Mouse (Mus musculus) right cerebral cortex, adult 2 months (tissue): ENCODE measurements around the gene Rps6kc1.

Source experiments
- DNase-seq, 2 experiments: peaks; one replicate each; pipeline ENCODE4 v3.0.0; 2021 to 2022; ENCODE audit warnings: low spot score in 2 of 2

Rps6kc1 gene

DNA sequence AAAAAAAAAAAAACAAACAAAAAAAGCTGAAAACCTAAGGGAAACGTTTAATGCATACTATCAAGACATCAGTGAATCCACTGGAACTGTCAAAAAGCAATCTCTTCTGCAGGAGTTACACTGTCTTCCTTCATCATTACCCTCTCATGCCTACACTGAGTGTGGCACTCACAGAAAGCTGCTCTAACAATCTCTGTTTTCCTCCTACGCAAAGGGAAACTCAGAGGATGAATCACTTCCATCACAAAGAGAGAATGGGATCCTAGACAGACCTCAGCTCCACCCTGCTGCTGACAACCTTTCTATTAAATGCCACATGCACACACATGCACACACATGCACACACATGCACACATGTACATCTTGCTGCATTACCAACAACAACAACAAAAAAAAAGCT is 75.5 kb downstream of the Rps6kc1 start:
- no peak for DNase-seq

DNA sequence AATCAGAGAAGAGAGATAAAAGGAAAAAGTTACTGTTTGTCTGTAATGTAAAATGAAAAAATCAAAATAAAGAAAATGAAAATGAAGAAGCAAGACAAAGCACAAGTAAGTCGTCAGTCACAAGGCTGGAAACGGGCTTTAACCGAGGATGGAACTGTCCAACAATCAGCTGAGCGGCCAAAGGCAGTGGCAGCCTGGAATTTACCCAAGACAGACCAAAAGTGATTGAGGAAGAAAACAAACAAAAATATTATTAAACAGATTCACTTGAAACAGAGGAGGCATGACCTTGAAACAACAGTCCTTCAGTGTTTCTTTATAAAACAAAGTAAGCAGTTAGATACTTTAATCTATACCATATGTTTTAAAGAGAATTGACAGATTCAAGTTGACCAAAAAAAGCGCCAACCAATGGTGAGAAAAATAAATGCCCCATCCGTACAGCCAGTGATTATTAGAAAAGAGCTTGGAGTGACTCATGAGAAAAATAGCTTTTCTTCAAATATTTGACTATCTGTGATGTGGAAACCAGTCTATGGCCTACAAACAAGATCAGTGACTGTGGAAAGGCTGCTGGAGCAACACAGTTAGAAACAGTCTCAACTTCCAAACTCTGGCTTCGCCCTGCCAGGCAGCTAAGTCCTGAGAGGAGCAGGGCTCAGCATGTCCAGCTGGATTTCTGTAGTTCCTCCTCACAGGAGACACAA is 77.2 kb downstream of the Rps6kc1 start:
- no peak for DNase-seq

DNA sequence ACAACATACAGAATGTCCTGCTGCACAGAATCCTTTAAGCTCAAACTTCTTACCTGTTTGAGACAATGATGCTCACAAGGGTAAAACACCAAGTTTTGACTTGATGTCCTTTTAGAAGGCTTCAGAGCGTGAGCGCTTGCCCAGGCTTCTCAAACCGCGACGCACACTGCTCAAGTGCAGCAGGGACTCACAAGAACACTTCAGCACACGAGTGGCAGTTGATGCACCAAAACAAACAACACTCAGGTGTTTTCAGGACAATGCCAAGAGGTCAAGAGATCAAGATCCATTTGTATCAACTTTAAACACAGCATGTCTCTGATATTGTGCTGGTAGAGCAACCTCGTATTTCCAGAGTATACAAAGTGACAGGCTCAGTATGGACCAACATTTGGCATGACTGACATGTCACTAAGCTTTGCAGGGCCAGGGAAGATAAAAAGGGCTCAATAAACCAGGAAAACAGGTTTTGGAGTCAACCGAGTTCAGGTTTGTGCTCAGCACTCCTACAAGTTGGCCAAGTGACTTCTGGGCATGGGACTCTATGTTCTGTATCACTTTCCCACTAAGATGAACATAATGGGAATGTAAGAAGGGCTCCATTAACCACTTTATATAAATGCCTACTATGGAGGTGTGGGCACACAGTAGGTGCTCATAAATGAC is 78.5 kb downstream of the Rps6kc1 start:
- DNase-seq = no peak

DNA sequence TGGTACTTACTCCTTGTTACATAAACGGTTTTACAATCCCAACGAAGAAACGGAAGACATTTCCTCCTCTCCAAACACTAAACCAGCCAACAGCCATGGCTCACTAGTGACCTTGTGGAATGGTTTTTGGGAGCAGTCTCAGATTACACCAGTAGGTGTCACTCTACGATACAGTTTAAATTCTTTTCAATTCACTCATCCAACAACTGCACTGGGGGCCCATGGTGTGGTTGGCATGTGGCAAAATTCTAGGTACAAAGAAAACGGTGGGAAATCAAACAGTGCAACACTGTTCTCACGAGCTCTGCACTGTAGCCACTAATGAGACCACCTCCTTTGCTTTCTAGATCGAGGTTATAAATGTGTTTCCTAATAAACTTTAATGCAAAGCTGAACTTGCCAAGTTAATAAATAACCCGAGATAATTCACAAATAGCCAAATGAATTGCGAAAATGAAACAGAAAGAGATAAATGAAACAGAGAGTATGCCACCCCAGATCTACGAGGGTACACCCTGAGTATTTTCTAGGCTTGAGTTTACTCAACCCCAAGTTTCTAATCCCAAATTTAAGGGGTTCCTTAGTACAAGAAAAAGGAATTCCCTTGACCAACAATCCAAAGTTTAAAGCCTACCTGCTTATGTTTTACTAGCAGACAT is 79.6 kb downstream of the Rps6kc1 start:
- DNase-seq = peak; percentile 66 to 76

DNA sequence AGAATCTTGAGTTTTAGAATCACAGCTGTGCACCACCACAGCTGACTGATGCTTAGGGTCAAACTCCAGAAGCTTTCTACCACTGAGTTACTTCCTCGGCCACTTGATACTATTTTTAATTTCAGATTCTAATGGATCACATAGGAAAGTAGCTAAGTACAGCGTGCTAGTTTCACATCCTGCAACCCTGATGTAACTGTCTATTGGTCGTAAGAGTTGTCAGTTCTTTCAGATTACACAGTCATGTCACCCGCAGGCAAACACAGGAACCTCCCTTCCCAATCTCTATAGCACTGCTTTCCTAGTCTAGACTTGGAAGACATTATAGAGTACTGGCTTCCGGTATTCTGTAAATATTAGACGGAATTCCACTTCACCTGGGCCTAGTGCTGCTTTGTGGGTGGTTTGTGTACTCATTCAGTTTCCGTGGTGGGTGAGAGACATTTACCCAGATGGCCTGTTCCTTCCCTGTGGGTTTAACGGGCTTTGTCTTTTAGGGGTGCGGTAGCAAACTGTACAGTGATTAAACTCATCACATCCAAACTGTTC is 85.0 kb downstream of the Rps6kc1 start:
- no peak for DNase-seq

DNA sequence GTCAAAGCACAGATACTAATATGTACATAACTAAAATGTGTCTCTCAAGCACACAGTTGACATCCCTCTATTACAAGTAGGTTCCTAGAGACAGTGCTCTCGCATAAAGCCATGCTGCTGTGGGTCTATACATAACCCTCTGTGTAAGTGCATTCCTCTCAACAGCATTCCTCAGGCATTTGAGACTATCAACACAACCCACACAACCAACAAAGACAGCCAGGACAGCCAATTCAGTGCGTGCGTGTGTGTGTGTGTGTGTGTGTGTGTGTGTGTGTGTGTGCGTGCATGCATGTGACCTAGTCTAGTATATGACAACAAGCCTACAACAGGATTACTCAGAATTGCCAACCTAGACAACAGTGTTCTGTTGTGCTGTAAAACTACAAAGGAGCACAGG is 87.8 kb downstream of the Rps6kc1 start:
- no peak for DNase-seq

DNA sequence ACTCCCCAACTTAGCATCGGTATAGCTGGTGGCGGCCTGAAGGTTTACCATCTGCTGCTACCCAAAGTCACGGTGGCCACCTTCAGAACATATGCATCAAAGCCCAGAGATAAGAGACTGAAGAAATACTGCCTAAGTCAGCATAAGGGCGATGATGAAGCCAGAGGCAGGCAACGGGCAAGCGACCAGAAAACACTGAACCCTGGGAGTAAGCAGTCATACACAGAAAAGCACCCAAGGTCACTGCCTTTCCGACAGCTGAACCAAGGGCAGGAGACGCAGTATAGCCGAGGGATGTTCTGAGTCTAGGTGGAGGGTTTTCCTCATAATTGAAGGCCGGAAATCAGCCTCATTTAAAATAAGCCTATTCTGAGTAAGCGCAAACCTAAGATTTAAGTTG is 95.4 kb downstream of the Rps6kc1 start:
- no peak for DNase-seq

DNA sequence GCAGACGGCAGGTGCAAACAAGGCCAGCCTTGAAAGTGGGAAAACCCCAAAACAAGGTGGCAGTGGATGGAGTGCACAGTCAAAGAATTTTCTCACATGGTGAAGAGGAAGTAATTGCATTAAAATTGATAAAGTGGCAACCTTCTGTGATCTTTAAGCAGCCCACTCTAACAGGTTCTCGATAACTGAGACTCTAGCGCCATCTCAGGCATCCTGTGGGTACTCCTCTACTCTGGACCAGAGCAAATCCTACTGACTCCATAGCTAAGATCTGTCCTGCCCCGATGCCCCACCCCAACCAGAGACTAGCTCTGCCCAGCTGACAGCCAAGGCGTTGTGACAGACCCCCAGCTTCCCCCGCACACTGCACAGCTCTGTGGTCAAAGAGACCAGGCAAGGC is 101.2 kb downstream of the Rps6kc1 start:
- DNase-seq = no peak

DNA sequence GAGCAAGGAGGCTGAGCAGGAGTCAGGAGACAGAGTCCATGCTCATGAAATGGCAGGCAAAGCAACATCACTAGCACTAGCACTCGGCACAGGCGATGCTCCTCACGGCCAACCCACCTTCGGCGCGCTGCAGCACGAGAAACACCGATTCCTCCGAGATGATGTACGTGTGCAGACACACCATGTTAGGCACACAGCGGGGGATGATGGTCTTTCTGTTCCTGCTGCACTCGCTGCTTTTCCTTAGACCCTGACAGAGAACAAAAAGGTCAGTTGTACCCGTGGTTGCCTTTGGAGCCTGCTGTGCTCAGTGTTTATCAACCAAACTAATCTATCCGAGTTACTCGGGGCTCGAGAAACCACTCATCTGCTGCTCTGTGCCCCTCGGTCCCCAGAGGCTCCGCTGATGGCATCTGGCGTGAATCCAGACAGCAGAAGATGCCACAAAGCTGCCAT is 102.8 kb downstream of the Rps6kc1 start:
- peak; percentile 44 to 45 for DNase-seq

DNA sequence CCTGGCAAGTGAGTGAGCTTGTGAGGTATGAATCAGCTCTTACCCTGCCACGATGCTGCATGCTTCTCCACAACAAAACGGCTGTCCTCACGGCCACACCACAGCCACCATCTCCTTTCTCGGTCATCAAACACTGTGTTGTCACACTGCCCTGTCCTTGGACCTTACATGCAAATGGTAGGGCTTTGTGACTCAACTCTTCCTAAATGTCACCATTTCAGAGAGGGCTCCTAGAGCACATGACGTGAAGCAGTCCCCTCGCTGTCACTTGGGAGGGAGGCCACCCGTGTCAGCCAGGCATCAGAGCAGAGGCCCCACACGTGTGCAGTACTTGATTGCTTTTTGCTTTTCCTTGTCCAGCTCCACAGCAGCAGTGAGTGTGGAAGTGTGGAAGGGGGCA is 104.8 kb downstream of the Rps6kc1 start:
- no peak for DNase-seq

DNA sequence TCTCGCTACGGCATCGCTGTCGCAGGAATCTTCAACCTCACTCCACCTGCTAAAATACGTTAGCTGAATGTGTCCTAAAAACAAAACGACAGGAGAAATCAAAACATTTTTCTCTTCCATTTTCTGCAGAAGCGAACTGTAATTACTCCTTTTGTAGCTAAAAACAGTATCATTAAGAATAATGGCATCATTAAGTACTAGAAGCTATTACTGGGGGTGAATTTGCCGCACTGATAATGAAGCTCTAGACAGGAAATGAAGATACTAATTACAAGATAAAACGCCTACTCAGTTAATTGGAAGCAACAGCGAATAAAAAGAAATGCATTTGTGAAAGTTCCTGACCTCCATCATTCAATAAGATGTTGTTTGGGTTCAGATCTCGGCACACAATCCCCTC is 112.9 kb downstream of the Rps6kc1 start:
- no peak for DNase-seq

DNA sequence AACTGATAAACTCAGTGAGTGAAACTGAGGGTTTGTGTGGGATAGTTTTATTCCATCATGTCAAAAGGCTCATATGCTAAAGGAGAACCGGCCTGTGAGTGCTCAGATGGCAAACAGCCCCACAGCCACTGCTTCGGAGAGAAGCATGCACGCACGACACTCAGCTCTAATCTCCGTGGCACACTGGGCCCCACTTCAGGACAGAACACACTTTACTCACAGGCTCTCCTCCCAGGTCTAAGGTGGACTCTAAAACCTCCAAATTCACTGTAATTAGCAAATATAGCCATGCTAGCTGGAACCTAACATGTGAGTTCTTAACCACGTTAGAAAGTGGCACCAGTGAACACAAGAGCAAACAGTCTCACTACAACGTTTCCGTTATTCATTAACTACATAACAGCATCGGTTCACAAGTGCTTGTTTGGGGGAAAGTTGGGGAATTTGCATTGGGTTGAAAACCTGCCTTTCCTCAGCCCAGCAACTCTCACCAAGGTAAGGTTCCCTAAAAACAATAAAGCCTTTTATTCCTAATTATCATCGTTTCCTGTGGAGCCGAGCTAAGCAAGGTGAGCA is 114.0 kb downstream of the Rps6kc1 start:
- no peak for DNase-seq

DNA sequence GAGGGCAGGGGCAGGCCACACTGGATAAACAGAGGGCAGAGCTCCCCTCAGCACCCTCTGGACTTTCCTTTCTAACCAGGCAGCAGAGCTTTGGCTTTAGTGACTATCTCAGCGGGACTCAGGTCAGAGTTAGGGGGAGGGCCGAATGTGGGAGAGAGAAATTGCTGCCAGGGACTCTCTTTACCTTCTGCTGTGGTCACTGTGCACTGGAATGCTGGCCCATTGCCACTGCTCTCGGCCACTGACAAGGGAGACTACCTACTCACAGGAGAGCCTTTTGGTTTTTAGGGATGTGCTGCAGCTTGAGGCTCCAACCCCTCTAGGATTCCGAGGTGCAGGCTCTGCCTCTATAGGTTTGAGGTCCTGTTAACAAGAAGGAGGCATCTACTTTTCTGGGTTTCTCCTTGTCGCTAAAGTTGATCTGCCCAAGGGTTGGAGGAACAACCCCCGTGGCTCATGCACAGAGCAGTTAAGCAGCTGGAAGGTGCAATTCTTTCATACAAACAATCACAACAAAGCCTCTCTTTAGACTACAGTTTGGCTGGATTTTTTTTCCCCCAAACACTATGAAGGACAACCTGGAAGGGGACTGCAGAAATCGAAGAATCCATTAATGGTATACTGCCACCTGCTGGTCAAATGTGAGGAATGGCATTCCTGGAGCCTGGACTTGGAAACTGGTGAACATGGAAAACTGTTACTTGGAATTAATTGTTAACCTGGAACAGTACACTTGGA is 114.7 kb downstream of the Rps6kc1 start:
- DNase-seq = peak; percentile 59 to 62

DNA sequence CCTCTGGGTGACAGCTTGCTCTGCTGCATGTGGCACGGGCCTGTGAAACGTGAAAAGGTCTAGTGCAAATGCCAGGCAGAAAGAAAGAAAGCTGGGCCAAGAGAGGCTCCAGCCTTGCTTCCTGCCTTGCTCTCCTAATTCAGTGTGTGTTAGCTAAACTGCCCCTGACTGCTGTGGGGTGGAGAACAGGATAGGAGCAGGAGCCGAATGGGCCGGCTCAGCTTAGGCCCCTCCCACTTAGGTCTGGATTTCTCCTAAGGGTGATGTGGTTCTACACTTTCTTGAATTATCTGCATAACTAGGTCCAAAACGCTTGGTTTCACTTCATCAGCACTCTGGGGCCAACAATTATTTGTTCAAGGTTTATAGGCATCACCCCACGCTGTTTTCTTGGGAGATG is 119.9 kb downstream of the Rps6kc1 start:
- no peak for DNase-seq

DNA sequence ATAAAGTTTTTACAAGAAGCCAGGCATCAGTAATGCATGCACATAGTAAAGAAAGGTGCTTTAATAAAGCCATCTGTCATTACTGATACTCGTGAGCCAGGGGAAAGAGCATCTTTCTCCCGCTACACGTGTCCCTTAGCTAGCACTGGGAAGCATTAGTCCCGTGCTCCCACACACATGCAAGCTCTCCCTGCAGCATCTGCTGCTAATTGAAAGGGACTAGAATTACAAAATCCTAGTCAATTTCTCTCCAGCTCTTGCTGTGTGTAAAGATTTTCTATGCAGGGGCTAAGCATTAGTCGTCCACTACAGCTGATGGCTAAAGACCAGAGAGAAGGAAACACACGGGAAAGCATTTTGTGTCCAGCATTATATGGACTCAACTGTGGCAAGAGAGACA is 120.8 kb downstream of the Rps6kc1 start:
- no peak for DNase-seq

DNA sequence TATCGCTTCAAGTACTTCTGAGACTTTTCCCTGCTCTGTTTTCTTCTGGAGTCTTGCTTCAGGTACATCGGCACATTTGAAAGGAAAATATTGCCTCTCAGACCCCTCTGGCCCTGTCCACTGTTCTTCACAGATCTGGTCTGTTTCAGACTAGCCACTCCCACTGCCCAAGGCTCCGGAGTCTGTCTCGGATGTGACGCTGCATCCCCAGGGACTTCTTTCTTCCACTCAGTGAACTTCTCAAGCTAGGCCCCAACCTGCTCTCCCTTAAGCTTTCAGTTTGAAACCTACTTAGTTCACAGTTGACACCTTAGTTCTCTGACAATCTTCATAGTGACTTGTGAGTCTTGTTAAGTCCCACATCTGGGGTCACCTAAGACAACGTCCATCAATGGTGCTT is 133.9 kb downstream of the Rps6kc1 start:
- no peak for DNase-seq

DNA sequence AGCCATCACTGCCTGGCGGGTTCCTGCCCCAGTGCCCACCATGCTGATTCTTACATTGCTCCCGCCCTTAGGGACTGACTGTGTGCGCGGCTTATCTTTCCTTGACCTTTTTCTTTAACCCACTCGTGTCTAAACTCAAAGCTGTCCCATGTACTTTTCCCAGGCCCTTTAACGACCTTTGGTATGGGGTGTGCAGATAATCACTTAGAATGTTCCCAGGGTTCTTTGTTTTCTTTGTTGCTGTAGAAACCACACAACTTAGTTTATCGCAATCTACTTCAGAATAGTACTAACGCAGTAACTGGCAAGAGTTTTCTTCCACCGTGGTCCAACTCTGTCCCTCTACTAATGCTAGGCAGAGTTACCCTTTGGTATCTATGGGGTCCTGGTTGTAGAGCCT is 135.3 kb downstream of the Rps6kc1 start:
- DNase-seq = no peak

DNA sequence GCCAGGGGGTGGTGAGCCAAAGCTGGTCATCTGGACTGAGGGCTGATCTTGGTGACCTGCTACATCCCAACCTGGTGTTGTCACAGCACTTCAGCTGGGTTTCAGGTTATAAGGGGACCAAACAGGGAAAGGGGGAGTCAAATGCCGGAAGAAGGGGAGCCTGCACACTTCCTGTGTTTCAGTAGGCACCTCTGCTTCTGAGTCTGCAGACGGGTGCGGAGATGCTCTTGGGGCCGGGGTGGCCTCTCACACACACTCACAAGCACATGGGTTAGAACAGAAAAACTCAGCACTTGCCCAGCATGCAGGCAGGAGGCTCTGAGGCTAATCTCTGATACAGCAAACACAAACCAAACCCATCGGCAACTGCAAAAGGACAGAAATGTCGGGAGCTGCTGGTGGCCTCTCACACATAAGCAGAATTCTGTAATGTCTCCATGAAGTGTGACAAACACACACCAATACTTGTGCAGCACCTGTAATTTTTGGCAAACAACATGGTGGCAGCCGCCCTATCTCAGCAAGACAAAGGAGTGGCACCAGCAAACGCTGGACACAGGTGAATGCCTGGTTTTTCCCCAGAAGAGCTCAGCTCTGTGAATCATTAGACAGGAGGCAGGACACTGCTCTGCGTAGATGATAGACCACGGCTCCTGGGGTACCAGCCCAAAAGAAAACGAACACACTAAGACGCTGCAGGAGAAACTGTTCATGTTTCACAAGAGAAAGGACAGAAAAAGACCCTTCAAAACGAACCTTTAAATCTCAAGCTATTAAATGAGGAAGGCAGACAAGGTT is 139.3 kb downstream of the Rps6kc1 start:
- no peak for DNase-seq

DNA sequence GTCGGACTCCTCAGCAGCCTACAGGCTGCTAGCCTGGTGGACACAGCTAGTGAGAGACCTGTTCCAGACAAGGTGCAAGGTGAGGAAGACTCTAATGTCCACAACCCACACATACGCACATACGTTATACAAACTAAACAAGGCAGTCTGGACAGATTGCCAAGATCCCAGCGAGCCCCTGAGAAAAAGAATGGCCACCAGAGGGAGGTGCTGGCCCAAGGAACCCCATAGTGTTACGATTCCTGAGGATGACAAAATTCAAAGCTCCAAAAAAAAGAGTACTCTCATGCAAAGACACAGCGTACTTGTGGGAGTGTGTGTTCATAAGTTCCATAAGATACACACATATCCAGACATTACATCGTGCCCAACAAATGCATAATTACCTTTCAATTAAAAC is 141.8 kb downstream of the Rps6kc1 start:
- no peak for DNase-seq

DNA sequence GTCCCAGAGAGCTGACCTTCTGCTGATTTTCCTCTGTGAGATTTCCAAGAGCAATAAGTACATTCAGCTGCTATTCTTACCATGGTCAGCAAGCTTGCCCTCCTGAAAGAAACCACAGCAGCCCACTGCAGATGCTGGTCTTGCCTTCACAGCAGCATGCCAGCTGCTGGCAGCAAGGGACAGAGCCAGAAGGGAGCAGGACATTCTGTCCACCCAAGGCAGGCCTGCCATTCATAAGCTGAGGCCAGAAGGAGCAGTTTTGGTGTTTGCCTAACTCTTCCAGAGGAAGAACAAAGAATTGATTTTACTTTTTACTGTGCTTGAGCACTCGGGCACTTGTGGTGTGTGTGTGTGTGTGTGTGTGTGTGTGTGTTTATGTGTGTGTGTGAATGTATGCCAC is 143.3 kb downstream of the Rps6kc1 start:
- no peak for DNase-seq

DNA sequence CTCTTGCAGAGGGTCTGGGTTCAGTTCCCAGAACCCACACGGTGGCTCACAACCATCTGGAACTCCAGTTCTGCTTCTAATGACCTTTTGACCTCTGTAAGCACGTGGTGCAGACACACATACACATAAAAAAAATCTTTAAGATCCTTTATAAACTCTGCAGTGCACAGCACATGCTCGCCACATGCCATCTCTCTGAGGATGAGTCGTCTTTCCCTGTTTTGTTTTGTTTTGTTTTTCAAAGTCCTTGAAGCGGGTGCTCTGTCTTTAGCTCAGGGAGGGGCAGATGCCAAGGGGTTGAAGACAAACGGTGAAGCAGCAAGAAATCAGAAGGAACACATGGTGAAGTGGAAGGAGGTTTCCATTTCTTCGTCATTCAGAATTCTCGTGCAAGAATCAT is 143.9 kb downstream of the Rps6kc1 start:
- DNase-seq = no peak
